Mouse (Mus musculus) stomach, postnatal 0 days (tissue): ENCODE measurements around the gene Lrg1.

ENCODE experiments used
- CTCF ChIP-seq: IDR thresholded peaks from 2 replicates; pipeline ENCODE4 v1.5.1; 2016; ENCODE audit warnings: antibody characterized with exemption, low read depth, mild to moderate bottlenecking, moderate library complexity
- EP300 ChIP-seq: optimal IDR thresholded peaks from 2 replicates; pipeline ENCODE3; 2016; ENCODE audit warnings: antibody characterized with exemption

GRCm38 (mm10) chr17:56103465-56104285 is 18.1 kb downstream of the Lrg1 start:
- no peak for TF ChIP-seq CTCF
- no peak for TF ChIP-seq EP300
